Mouse (Mus musculus): ENCODE measurements around the gene Camkk2. TPM values are rescaled to one million over a fixed set of nuclear protein-coding genes. Genes with fewer than 3 reads are reported as not detected.

The Camkk2 gene
- 10 to 100 TPM; 14.6 to 15.4 TPM for polyA plus RNA-seq (2012; fragmentation: generic; extraction: Trizol)

DNA sequence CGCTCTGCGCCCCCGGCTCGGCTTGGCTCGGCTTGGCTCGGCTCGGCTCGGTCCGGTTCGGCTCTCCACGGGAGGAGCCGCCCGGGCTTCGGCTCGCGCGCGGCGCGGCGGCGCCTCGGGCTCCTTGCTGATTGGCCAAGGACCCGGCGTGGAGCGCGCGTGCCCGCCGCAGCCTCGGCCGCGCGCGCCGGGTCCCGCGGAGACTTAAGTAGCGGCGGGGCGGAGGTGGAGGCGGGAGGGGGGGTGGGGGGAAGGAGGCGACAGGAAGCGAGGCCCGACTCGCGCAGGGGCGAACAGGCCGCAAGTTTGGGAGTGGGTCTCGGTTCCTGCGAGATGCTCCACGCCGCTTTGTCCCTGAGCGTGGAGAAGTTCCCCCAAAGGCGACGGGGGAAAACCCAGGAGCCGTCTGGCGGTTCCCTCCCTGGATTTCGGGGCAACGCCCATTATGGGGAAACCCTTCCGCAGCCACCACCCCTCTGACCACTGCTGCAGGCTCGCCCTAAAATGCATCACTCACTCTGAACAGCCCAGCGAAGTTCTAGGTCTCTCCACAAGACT is at the start of gene Camkk2:
Gene Camkk2 (minus strand): TSS at position 133 of the 558 bp plus-strand sequence.

DNA sequence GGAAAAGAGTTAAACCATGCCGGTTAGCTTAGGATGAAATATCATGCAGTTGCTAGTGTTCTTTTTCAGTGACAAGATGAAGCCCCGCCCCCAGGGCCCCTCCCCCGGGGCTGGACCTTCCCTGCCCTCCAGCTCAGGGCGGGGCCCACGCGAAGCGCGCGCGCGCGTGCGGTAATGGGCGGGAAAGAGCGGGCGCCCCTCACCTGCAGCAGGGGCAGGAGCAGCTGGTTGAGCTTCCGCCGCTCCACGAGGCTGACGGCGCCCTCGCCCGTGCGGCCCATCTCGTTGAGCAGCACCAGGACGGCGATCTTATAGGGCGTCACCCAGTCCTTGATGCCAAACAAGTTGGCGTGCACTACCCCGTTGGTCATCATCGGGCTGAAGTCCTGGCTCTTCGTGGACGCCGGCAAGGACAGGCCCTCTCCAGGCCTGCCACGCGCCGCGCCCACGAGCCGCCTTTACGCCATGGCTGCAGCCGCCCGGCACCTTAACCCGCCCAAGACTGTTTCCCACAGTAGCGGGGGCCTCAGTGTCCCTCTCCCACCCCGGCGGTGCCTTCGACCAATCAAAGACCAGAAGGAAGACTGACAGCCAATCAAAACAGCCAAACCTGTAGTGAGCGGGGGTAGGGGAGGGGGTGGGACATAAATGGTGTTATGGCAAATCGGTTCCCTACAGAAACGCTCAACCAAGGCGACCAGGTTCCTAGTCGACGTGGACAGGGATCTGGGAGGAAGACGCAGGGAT is 41.7 kb upstream of the Camkk2 start, which contains the start of gene Anapc5:
Gene Anapc5 (minus strand): TSS at position 563 of the 747 bp plus-strand sequence.

GRCm38 (mm10) chr5:122707276-122708181 is 71.7 kb downstream of the Camkk2 start, which contains the start of gene P2rx4:
P2rx4 (plus strand) TSS chr5:122707544.

Other genes with a start within 250 kb of the Camkk2 start
- gene Ift81, start 164.9 kb downstream of the Camkk2 start, polyA plus RNA-seq (2012; fragmentation: generic; extraction: Trizol), result 1 to 10 TPM in 1 of 2 experiments, under 1 TPM in 1; 0.49 to 6.4 TPM
- gene P2rx7, start 135.5 kb downstream of the Camkk2 start, polyA plus RNA-seq (2012; fragmentation: generic; extraction: Trizol), result under 1 TPM; 0.25 to 0.57 TPM
- gene P2rx4, start 71.9 kb downstream of the Camkk2 start, polyA plus RNA-seq (2012; fragmentation: generic; extraction: Trizol), result 10 to 100 TPM in 1 of 2 experiments, 1 to 10 TPM in 1; 7.2 to 38.8 TPM
- gene Anapc5, start 41.9 kb upstream of the Camkk2 start, polyA plus RNA-seq (2012; fragmentation: generic; extraction: Trizol), result 100 to 1,000 TPM; 227 to 329 TPM
- gene Rnf34, start 70.6 kb upstream of the Camkk2 start, polyA plus RNA-seq (2012; fragmentation: generic; extraction: Trizol), result 1 to 10 TPM; 1.7 to 7.8 TPM
- 10 to 100 TPM in 1 of 2 experiments, 1 to 10 TPM in 1; 4.7 to 17.9 TPM for gene Kdm2b, start 210.4 kb upstream of the Camkk2 start, polyA plus RNA-seq (2012; fragmentation: generic; extraction: Trizol)
- gene Orai1, start 235.7 kb upstream of the Camkk2 start, polyA plus RNA-seq (2012; fragmentation: generic; extraction: Trizol), result 10 to 100 TPM; 10.7 to 15.7 TPM